Mouse (Mus musculus): Measurements from ENCODE around the gene Ankle2. TPM values are rescaled to one million over a fixed set of nuclear protein-coding genes. Genes with fewer than 3 reads are reported as not detected.

Ankle2 gene
- polyA plus RNA-seq, 1 experiment: 3.0 TPM

DNA sequence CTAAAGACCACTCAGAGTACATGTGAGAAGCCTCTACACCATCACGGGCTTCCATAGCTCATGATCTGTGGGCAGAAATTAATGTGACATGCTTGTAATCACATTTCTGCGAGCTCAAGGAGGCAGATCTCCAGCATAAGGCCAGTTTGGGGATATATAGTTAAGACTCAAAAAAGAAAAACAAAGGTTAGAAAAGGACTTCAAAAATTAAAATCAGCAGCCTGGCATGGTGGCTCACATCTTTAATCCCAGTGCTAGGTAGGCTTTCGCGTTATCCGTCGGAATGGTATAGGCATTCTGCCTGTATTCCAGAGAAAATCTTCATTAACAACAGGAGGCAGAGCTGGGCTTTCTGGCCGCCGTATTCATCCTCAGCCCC is 414 bp upstream of the Ankle2 start:
- no peaks in the 10 kb centered on the region for H3K9me3 ChIP-seq
- no peak for TF ChIP-seq FLI1 (IDR thresholded peaks at IDR 0.05; ENCODE audit: low read length)
- no peak for TF ChIP-seq GATA1 (IDR thresholded peaks at IDR 0.05; ENCODE audit: borderline replicate concordance, low read length)
- peaks cover 39% of the 10 kb centered on the region for H3K36me3 ChIP-seq (replicated peaks; ENCODE audit: low read length)
- H3K4me1 ChIP-seq: peaks cover 27% of the 10 kb centered on the region
- peak overlapping the region; percentile 99 for H3K4me3 ChIP-seq (replicated peaks)
- H3K27me3 ChIP-seq (replicated peaks): no peaks in the 10 kb centered on the region

DNA sequence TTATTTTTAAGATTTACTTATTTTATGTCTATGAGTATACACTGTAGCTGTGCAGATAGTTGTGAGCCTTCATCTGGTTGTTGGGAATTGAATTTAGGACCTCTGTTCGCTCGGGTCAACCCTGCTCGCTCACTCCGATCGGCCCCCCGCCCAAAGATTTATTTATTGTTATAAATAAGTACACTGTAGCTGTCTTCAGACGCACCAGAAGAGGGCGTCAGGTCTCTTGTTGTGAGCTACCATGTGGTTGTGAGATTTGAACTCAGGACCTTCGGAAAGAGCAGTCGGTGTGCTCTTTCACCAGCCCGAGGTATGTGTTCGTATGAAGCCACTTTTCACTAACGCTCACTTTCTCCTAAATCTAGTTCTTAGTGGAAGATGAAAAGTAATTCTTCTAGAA is 834 bp downstream of the Ankle2 start:
- TF ChIP-seq FLI1 (IDR thresholded peaks at IDR 0.05; ENCODE audit: low read length) (no peak), GATA1 (IDR thresholded peaks at IDR 0.05; ENCODE audit: borderline replicate concordance, low read length) (no peak)
- Histone ChIP-seq H3K27me3 (replicated peaks) (no peaks in the 10 kb centered on the region), H3K4me3 (replicated peaks) (peak overlapping the region; percentile 99), H3K9me3 (no peaks in the 10 kb centered on the region), H3K36me3 (replicated peaks; ENCODE audit: low read length) (peaks cover 38% of the 10 kb centered on the region), H3K4me1 (peaks cover 27% of the 10 kb centered on the region)

DNA sequence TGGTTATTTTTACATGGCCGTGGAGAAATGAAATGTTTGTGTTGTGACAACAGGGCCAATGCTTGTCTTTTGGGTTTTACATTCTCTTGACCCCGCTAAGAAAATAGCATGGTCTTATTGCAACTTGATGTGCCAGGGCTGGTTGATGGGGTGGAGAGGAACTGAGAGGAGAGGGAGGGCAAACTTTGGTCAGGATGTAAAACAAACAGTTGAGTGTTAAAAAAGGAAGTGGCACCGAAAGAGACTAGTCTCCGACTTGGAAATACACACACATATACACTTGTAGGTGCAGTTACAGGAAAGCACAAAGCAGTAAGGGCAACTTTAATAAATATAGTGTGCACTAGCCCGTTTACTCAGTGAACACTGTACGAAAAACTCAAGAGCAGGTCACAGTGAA is 1.5 kb downstream of the Ankle2 start:
- H3K4me1 ChIP-seq: peaks cover 27% of the 10 kb centered on the region
- H3K27me3 ChIP-seq (replicated peaks): no peaks in the 10 kb centered on the region
- H3K9me3 ChIP-seq: no peaks in the 10 kb centered on the region
- peaks cover 37% of the 10 kb centered on the region for H3K36me3 ChIP-seq (replicated peaks; ENCODE audit: low read length)
- peak overlapping the region; percentile 99 for H3K4me3 ChIP-seq (replicated peaks)
- no peak for TF ChIP-seq FLI1 (IDR thresholded peaks at IDR 0.05; ENCODE audit: low read length)
- no peak for TF ChIP-seq GATA1 (IDR thresholded peaks at IDR 0.05; ENCODE audit: borderline replicate concordance, low read length)

GRCm38 (mm10) chr5:110244091-110244490 is 13.3 kb downstream of the Ankle2 start:
- H3K4me3 ChIP-seq (replicated peaks): no peak overlapping the region
- TF ChIP-seq GATA1 (IDR thresholded peaks at IDR 0.05; ENCODE audit: borderline replicate concordance, low read length) (no peak), FLI1 (IDR thresholded peaks at IDR 0.05; ENCODE audit: low read length) (no peak)
- no peaks in the 10 kb centered on the region for H3K9me3 ChIP-seq
- H3K4me1 ChIP-seq: no peaks in the 10 kb centered on the region
- H3K27me3 ChIP-seq (replicated peaks): no peaks in the 10 kb centered on the region
- peaks cover 94% of the 10 kb centered on the region for H3K36me3 ChIP-seq (replicated peaks; ENCODE audit: low read length)

- peaks cover 38% of the 10 kb centered on the region for H3K36me3 ChIP-seq (replicated peaks; ENCODE audit: low read length)
Measured at GRCm38 (mm10) chr5:110266941-110267340, 36.1 kb downstream of the Ankle2 start.

DNA sequence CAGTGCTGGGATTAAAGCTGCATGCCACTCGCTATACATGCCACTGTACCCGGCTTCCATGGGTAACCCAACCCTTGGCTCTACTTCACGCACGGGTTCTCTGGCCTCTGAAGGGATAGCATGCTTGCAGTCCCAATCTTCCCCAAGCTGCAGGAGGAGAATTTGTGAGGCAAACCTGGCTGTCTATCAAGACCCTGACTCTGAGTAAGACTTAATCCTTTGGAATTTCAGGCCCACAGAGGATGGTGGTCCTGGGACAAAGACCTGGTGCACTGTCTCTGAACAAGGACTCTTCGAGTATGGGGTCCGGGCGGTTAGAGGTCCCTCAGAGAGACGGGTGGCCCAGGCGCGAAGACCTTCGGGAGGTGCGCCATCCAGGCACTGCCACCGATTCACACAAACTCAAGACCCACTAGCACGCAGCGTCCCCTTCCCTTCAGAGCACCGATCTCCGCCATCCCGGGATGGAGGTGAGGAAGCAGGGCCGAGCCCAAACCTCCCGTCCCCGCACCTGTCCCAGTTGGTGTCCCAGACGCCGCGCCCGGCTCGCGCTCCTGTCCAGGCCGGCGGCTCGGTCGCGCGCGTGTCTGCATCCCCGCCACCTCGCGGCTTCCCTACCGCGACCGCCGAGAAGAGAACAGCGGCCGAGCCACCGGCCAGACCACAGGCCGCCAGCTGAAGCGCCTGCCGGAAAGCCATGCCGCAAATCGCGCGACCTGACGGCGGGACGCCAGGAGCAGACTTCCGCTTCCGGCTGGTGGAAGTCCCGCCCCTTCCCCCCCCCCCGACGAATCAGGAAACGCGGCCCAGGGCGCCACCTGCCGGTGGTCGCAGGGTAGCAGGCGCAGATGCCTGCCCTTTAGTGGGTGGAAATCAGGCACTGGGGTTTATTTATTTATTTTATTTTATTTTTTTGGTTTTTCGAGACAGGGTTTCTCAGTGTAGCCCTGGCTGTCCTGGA is 38.6 kb downstream of the Ankle2 start, which contains the start of gene Pgam5:
Pgam5 (minus strand) TSS at position 773 of the 961 bp plus-strand sequence.
- H3K36me3 ChIP-seq (replicated peaks; ENCODE audit: low read length): peaks cover 33% of the 10 kb centered on the region
- no peak for TF ChIP-seq GATA1 (IDR thresholded peaks at IDR 0.05; ENCODE audit: borderline replicate concordance, low read length)
- H3K4me3 ChIP-seq (replicated peaks): peak within 1 kb of the TSS; percentile 99
- H3K27me3 ChIP-seq (replicated peaks): no peaks in the 10 kb centered on the region
- no peaks in the 10 kb centered on the region for H3K9me3 ChIP-seq
- peaks cover 30% of the 10 kb centered on the region for H3K4me1 ChIP-seq

More at GRCm38 (mm10) chr5:110266941-110267340, 36.1 kb downstream of the Ankle2 start:
- no peak for TF ChIP-seq GATA1 (IDR thresholded peaks at IDR 0.05; ENCODE audit: borderline replicate concordance, low read length)
- no peak for TF ChIP-seq FLI1 (IDR thresholded peaks at IDR 0.05; ENCODE audit: low read length)
- Histone ChIP-seq H3K9me3 (no peaks in the 10 kb centered on the region), H3K4me3 (replicated peaks) (peak overlapping the region; percentile 48), H3K4me1 (peaks cover 30% of the 10 kb centered on the region), H3K27me3 (replicated peaks) (no peaks in the 10 kb centered on the region)

DNA sequence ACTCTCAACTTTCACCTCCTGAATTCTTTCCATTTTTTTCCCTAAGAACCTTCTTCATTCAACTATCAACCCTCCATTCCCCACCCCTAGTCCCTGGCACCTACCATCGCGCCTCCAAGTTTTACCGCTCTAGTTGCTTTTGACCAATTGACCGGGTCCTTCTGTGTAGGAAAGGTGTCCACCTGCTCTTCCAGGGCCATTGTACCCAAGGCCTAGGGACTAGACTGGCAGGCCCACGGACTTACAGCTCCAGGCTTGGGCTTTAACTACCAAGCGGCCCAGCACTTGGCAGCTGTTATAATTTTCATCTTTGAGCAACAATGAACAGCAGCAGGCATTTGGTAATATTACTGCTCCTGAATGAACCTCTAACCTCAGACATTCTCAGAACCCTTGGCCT is 39.4 kb downstream of the Ankle2 start:
- Histone ChIP-seq H3K4me1 (peaks cover 30% of the 10 kb centered on the region), H3K9me3 (no peaks in the 10 kb centered on the region), H3K4me3 (replicated peaks) (no peak overlapping the region), H3K36me3 (replicated peaks; ENCODE audit: low read length) (peaks cover 25% of the 10 kb centered on the region), H3K27me3 (replicated peaks) (no peaks in the 10 kb centered on the region)
- TF ChIP-seq FLI1 (IDR thresholded peaks at IDR 0.05; ENCODE audit: low read length) (no peak), GATA1 (IDR thresholded peaks at IDR 0.05; ENCODE audit: borderline replicate concordance, low read length) (no peak)

DNA sequence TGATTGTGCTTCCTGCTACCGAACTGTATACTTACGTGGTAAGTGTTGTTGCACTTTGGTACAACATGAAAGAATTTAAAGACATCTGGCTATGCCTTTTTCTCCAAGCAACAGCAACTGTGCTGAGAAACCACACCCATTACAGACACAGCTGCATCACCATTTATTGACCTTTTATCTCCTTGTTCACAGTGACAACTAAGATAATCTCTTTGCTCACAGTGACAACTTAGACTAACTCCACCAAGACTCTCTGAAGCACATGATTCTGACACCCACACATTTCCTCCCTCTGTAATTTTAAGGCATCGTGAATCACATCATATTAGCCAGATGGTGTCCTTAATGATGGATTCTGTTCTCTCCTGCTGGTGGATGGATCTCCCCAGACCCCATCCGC is 43.3 kb downstream of the Ankle2 start:
- TF ChIP-seq GATA1 (IDR thresholded peaks at IDR 0.05; ENCODE audit: borderline replicate concordance, low read length): no peak
- peaks cover 8% of the 10 kb centered on the region for H3K4me1 ChIP-seq
- H3K36me3 ChIP-seq (replicated peaks; ENCODE audit: low read length): no peaks in the 10 kb centered on the region
- H3K9me3 ChIP-seq: no peaks in the 10 kb centered on the region
- H3K27me3 ChIP-seq (replicated peaks): no peaks in the 10 kb centered on the region
- H3K4me3 ChIP-seq (replicated peaks): no peak overlapping the region

DNA sequence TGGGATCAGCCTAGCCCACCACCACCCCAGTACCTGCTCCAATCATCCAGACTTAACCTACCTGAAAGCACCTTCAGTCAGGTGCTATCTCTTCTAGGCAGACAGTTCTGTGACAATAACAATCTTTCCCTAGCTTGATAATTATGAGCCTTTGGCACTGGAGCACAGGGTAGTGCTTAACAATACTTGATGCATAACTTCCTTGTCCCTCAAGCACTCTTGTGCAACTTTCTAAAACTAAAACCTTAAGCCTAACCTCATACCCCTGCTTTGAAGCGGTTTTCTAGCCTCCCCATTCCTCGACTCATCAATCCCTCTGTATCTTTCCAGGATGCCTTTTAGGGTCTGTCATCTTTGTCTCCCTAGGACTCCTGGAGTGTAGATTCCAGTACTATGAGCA is 44.0 kb downstream of the Ankle2 start:
- 0 out of 2 replicates have a peak, but pooled peaks cover 6% of the 10 kb centered on the region for H3K4me1 ChIP-seq
- H3K4me3 ChIP-seq (replicated peaks): no peak overlapping the region
- H3K9me3 ChIP-seq: no peaks in the 10 kb centered on the region
- H3K36me3 ChIP-seq (replicated peaks; ENCODE audit: low read length): no peaks in the 10 kb centered on the region
- no peak for TF ChIP-seq GATA1 (IDR thresholded peaks at IDR 0.05; ENCODE audit: borderline replicate concordance, low read length)
- TF ChIP-seq FLI1 (IDR thresholded peaks at IDR 0.05; ENCODE audit: low read length): no peak
- no peaks in the 10 kb centered on the region for H3K27me3 ChIP-seq (replicated peaks)

GRCm38 (mm10) chr5:110276391-110276790 is 45.6 kb downstream of the Ankle2 start:
- H3K27me3 ChIP-seq (replicated peaks): no peaks in the 10 kb centered on the region
- no peaks in the 10 kb centered on the region for H3K9me3 ChIP-seq
- TF ChIP-seq GATA1 (IDR thresholded peaks at IDR 0.05; ENCODE audit: borderline replicate concordance, low read length) (no peak), FLI1 (IDR thresholded peaks at IDR 0.05; ENCODE audit: low read length) (no peak)
- H3K4me1 ChIP-seq: 0 out of 2 replicates have a peak, but pooled peaks cover 3% of the 10 kb centered on the region
- H3K36me3 ChIP-seq (replicated peaks; ENCODE audit: low read length): no peaks in the 10 kb centered on the region
- H3K4me3 ChIP-seq (replicated peaks): no peak overlapping the region
